Mouse (Mus musculus): ENCODE results near the gene Gm21863. TPM values are rescaled to one million over a fixed set of nuclear protein-coding genes. Genes with fewer than 3 reads are reported as not detected.
"Not testable (repeated sequence)": the region's sequence is repeated elsewhere in the genome, so short reads cannot be mapped to it uniquely, and the experiment has no call there.

Gm21863 gene
- total RNA-seq (2021), result not detected
- long read RNA-seq, experiment 1, result 0 reads
- long read RNA-seq, experiment 2, result 0 reads

- DNase-seq, result not testable (repeated sequence)
Observed at GRCm38 (mm10) chr12:19953869-19954555, at the start of gene Gm21863. Gm21863 (plus strand) TSS chr12:19954505.

GRCm38 (mm10) chr12:19928049-19928448 is 26.3 kb upstream of the Gm21863 start:
- DNase-seq, result not testable (repeated sequence)

Measured in adrenal gland, postnatal 10 days (tissue).